Mouse (Mus musculus): ENCODE data around the gene Ndufaf2.

Ndufaf2 gene

DNA sequence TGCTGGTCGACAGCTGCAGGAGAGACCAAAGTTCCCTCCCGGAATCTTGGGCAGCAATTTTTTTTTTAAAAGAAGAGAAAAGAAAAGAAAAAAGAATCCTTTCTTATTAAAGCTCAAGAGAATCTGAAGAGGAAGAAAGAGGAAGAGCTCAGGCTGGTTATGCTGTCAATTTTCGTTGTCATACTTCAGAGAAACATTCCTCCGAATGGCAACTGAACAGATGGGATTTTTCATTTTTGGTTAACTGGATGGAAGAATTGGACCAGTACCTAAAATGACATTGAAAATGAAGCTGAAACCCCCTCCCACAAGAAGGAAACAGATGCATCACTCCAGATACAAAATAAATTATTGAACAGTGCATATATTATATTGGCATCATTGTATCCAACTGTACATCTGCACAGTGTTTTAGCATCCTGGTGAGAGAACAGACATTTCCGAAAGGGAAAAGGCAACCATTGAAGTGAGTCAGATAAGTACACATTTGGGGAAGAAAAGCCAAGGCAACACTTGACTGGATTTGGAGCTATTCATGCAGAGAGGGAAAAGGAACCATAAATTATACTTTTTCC is 19.9 kb downstream of the Ndufaf2 start:
- no peak for DNase-seq (ENCODE audit: low spot score in 2 of 2)

DNA sequence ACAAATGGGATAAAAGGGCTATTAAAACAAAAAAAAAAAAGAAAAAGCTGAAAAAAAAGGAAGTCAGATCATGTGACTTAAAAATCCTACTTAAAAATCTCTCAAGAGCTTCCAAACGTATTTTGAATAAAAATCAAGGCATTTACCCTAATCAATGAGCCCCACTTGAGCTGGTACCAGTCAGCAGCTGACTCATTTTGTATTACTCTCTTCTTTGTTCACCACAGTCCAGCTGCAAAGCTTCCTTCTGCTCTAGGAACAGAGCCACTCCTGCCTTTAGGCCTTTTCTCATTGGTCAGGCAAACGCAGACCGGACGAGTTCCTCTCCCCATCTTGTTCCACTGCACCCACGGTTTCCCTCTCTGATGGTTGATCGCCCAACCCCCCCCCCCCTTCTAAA is 22.8 kb downstream of the Ndufaf2 start:
- DNase-seq (ENCODE audit: low spot score in 2 of 2), result no peak

DNA sequence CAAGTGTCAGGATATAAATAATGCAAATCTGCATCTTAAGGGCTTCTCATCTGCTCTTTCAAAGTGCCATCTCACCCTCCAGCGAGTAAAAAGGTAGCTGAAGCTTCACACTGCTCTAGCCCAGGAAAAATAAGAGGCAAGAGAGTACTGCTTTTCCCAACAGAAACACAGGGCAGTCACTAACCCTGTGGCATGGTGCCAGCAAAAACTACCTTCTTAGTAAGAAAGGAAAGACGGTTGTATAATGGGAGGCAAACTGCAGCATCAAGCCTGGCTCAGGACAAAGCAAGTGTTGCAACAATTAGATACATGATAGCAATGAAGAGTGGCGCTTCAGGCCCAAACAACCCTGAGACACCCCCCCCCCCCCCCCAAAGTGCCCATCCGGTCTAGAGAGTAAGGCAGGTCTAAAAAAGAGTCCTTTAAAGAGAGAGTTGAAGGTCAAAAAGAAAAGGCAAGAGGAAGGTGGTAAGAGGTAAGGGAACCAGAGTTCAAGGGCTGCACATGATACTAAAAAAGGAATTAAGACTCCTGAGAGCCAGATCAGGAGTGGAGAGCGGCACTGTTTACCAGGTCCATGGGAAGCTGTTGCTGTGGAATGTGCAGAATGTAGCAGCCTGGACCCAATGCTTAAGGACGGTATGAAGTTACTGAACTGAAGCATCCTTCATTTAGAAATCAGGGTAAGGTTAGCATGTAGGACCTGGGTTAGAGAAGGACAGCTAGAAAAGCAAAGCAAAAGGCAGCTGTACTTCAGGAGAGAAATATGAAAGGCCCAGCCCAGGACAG is 26.2 kb downstream of the Ndufaf2 start:
- no peak for DNase-seq (ENCODE audit: low spot score in 2 of 2)

DNA sequence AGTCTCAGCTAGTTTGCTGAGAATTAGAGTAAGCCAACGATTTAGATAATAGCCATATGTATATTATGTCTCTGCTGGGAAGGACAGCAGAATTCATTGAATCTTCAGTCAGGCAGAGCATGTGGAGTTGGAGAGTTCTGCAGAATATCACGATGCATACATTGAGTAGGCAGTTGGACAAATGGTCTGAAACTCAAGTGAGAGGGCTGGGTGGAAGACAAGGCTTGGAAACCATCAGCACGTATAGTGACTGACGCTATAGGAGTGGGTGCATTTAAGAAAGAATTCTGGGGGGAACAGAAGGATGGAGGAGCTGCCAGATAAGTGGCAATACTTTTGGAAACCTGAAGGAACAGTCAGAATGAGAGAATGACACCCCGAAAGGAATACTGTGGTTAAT is 27.7 kb downstream of the Ndufaf2 start:
- DNase-seq (ENCODE audit: low spot score in 2 of 2), result no peak

DNA sequence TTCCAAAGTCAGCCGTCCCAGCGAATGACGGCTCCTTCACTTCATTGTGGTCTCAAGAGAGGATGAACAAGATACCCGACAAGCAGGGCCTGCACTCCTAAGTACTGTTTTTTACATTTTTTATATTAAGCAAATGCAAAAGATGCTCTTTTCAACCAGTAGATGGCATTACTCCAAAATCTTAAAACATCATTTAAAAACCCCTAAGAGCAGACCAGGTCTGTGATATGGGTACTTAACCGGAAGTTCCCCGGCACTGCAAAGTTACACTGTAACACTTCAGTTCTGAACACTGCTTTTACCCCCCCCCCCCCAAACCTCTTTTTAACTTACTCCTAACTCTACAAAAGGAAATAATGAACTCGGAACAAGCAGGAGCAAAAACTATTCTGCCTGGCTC is 29.4 kb downstream of the Ndufaf2 start:
- DNase-seq (ENCODE audit: low spot score in 2 of 2), result no peak

DNA sequence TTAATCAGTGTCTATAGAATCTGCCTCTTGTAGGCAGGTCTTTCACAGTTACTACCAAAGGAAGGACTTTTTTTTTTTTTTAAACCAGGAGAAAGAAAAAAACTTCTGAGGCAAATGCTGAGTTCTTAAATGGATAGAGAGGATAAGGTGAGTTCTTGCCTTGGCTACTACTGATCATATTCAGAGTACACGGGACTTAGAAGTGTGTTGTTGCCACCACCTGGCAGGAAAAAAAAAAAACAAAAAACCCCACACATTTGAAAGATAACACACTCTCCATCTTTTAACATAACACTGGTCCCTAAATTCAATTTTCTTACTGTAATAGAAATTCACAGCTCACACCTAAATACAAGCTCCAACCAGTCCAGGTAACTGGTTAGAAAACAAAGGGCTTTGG is 30.5 kb downstream of the Ndufaf2 start:
- no peak for DNase-seq (ENCODE audit: low spot score in 2 of 2)

DNA sequence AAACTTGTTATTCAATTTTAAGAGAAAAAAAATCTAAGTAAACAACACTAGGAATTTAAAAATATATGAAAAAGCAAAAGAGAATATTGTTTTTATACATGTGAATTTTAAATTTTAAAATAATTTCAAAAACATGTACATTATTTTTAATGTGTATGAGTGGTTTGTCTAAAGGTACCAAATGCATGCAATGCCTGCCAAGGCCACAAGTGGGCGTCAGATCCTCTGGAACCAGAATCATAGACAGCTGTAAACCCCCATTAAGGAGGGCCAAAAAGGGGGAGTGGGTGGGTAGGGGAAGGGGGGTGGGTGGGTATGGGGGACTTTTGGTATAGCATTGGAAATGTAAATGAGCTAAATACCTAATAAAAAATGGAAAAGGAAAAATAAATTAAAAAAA is 31.3 kb downstream of the Ndufaf2 start:
- DNase-seq (ENCODE audit: low spot score in 2 of 2), result no peak

DNA sequence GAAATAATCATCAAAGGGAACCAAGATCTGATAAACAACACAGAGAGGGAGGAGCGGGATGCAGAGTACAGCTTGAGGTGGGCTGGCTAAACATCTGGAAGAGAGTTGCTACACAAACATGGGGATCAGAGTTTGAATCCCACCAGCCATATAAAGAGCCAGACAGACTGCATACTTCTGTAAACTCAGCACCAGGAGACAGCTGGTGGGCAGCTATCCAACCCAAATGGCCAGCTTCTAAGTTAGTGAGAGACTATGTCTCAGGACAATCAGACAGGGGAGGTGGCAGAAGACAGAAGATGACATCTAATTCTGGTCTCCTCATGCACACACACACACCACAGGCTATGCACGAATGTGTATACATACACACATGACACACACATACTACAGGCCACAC is 32.2 kb downstream of the Ndufaf2 start:
- no peak for DNase-seq (ENCODE audit: low spot score in 2 of 2)

DNA sequence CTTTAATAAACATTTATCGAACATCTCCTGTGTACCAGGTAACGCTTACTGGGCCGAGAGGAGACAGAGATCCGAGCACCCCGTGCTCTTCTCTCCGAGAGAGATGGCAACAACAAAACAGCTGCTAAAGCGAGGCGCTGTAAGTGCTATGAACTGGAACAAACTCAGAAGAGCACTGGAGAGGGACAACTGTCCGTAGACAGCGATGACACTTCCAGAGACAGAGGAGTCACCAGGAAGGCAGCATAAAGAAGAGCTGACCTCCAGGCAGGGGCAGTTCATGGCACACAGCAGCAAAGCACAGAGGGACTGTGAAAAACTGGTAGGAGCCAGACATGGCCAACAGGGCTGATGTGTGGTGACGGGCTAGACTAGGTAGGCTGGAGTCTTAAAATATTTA is 34.3 kb downstream of the Ndufaf2 start:
- no peak for DNase-seq (ENCODE audit: low spot score in 2 of 2)

DNA sequence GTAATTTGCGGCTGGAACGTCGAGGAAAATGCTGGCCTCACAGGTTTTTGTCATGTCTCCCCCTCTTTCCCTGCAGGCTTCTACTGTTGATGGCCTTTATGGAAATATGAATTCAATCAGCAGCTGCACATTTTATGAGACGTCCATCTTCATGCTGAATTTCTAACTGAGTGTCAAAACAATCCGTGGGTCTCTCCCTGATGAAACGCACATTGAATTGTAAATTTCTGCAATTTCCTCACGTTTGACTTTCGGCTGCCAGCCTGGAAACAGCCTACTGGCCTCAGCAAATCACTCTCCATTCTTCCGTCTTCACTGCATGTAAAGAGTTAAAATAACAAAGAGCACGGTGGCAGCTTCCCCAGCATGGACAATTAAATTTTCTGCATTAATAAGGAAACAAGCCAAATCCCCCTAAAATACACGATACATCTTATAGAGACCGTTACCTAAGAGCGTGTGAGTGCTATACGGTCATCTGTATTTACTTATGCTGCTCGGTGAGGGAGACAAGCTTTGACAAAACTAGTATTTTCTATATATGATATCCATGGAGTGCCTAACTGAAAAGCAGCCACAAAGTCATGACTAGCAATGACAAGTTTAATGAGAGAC is 35.2 kb downstream of the Ndufaf2 start:
- DNase-seq (ENCODE audit: low spot score in 2 of 2), result no peak

DNA sequence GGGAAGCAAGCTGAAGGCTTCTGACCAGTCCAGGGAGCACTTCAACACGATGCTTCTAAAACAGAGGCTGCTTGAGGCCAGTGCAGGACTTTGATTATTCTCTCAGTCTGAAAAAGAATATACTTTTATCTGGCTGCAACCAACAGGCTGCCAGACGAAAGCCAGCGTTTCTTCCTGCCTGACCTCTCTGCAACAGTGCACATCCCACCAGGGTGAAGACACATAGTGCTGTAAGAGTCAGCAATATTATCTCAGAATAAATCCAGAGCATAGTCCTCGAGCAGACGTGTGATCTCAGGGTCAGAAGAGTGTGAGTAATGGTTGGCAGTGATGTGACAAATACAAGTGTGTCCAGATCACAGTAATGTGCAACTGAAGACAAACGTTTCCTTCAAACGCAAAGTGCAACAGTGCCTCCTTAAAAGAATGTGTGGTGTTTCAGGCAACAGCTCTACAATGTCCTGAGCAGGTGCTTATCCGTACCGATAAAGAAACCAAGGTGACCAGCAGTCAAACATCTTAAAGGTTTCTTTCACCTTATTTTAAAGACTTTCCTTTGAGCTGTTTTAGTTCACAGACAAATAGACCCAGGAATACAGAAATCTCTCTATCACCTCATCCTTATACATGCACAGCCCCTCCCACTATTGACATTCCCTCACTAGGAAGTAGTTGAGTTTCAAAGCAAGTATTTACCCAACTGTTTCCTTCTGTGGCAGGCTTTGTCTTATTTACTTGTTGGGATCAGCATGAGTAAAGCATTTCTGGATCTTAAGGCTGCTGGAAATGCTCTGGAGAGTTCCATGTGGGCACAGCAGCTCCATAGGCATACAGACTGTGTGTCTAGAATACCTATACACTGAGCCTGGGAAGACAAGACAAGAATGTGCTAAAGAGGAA is 38.8 kb downstream of the Ndufaf2 start:
- DNase-seq (ENCODE audit: low spot score in 2 of 2), result no peak

DNA sequence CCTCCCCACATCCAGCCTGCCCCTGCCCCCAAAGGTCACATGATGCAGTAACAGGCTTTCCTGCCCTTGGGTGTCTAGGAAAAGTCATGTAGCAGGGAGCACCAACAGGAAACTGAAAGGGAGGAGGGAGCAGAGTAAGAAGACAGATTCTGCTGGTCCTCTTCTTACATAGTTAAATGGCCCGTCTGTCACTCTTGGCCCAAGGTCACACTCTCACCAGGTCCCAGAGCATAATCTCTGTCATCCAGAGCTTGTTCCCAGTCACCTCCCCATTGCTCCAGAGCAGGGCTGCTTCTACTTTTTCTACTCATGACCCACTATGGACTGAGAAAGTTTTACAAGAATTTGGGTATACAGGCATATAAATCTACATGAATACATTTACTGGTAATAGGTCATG is 40.2 kb downstream of the Ndufaf2 start:
- no peak for DNase-seq (ENCODE audit: low spot score in 2 of 2)

DNA sequence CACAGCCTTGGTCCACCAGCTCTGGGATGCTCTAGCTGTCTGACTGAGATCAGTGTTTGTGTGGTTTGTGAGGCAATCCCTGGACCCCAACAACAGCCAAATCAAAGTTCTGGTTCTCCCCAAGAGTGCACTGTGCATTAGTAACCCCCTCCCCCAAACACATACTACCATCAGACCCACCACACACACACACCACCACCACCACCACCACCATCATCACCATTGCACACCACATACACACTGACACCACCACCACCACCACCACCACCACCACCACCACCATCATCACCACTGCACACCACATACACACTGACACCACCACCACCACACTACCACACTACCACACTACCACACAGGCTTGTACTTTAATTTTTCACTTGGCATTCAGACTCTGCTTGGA is 40.8 kb downstream of the Ndufaf2 start:
- no peak for DNase-seq (ENCODE audit: low spot score in 2 of 2)

DNA sequence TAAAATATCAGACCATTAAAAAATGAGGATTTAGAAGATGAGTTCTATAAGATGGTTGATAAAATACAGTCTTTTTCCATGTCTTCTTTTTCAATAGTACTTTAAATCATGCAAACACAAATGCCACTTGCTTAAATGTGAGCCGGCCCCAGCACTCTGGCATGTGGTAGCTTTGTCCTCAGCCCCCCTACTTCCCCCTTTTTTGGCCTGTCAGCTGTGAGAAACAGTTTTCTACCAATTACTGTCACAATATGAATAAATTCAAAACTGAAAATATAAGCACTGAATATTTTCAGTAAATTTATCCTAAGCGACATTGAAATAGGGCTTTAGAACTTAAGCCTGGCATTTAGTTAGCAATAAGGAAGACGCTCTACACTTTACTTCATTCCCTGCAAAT is 44.2 kb downstream of the Ndufaf2 start:
- DNase-seq (ENCODE audit: low spot score in 2 of 2), result no peak

DNA sequence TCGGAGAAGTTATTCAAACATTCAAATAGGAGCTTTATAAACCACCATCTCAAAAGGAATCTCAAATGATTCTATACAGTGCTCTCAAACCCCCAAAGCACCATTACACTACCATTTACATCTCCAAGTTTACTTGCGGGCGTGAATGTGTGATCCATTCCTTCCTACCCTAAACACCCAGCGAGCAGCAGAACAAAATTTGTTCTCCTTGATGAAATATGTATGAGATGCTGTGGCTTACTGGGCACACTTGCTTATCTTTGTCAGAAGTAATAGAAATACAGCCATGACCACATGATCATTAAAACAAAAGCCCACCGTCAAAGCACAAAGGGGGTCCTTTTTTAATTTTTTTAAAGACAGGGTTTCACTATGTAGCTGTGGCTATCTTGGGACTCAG is 44.9 kb downstream of the Ndufaf2 start:
- DNase-seq (ENCODE audit: low spot score in 2 of 2), result no peak

DNA sequence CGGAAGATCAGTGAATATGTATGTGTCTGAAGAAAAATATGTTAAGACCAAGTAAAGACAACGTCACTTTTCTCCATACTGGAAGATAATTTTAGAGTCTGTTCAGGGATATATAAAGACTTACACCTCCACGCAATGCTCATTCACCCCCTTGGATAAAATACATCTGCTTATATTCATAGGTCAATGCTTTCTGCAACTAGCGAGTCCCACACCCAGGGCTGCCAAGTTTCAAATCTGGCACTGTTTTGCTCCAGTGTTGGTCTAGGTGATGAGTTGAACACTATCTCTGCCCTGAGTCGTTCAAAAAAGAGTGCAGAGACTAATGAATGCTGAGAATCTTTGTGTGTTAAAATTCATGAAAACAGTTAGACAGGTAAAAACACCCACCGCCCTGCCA is 47.5 kb downstream of the Ndufaf2 start:
- DNase-seq (ENCODE audit: low spot score in 2 of 2), result no peak

DNA sequence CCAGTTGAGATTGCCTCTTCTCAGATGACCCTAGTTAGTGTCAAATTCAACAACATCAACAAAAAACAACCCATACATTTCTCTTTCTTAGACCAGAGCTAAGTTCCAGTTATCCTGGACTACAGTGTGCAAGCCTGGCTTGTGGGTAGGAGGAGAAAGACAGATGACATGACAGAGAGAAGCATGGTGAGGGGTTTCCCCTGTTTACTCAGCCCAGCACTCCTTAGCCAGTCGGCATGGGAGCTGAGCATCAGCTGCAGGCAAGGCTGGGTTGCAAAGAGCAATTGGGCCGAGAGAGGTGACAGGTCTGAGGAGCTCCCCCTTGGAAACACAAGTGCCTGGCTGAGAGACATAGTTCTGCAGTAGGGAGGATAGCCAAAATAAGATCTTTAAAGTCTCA is 57.7 kb downstream of the Ndufaf2 start:
- no peak for DNase-seq (ENCODE audit: low spot score in 2 of 2)

DNA sequence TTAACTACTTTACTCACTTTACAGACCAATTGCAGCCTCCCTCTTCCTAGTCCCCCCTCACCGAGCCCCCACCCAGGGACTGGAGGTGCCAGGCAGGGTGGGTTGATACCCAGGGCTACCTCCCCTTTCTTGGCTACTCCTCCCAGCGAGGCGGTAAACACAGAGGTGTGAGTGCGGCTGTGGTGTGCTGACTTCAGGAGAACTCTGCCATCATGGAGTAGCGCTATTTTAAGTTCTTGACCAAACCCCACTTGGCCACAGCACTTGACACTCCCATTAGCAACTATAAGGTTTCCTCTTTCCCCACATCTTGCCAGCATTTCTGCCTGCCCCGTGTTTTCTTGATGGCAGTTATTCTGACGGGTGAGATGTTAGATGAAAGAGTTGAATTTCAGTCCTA is 62.0 kb downstream of the Ndufaf2 start:
- DNase-seq (ENCODE audit: low spot score in 2 of 2), result no peak

DNA sequence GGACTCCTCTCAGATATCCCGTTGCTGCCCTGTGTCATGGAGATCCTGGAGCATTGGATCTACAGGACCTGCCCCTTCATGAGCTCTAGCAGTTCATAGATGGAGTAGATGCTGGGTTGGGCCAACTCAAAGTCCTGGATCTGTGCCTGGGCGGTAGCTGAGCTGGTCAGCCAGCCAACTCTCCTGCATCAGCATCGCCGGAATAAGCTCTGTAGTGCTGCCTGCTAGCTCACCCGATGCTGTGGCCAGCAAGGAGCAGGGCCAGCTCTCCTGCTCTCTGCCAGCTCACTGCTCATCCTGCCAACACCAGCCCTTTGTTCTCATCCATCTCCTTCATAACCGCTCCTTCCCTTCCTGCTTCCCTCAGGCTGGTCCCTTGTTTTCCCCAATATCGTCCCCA is 62.8 kb downstream of the Ndufaf2 start:
- DNase-seq (ENCODE audit: low spot score in 2 of 2), result no peak

DNA sequence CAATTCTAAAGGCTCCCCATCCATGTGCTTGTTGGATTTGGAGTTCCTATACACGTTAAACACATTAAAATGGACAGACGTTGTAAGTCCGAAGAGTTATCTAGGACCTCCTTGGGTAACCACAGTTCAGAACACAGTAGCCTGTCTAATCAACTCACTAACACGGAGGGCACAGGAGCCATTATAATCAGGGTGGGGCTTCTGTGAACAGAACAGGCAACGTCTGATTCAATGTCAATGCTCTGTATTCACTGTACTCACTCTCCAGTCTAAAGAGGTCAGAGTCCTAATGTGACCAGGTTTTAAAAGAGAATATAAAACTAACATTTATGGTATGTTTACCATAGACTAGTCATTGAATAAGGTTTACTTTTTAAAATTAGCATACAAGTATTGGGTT is 63.7 kb downstream of the Ndufaf2 start:
- DNase-seq (ENCODE audit: low spot score in 2 of 2), result no peak

DNA sequence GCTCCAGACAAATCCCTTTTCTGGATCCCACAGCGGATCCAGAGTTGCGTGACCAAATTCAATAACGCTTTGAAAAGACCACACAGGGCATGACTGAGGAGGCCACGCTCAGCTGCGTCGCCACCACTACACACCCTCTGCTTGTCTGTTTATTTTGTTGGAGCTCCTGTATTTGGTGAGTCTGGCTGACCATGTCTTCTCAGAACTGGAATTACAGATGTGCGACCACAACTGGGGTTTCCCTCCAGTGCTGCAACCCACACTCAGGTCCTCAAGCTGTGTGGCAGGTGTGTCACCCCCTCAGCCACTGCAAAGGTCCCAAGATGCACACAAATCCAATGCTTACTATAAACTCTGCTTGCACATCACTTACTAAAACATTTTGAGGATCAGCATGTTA is 66.1 kb downstream of the Ndufaf2 start:
- DNase-seq (ENCODE audit: low spot score in 2 of 2), result no peak

DNA sequence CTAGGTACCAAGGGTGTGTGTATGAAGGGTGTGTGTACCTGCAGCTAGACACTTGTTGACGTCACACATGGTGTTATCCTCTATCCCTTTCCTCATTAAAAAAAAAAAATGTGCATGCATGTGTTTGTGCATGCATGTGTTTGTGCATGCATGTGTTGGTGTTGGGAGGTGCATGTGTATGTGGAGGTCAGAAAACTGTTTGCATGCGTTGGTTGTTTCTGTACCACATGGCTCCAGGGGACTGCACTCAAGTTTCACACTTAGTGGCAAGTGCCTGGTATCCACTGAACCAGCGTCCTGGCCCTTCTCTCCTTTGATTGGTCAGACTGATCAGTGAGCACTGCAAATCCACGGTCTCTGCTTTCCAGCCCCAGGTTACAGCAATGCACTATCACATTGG is 71.7 kb downstream of the Ndufaf2 start:
- no peak for DNase-seq (ENCODE audit: low spot score in 2 of 2)

Data from urinary bladder, postnatal 4 days (tissue).